In the genomic region with DNA sequence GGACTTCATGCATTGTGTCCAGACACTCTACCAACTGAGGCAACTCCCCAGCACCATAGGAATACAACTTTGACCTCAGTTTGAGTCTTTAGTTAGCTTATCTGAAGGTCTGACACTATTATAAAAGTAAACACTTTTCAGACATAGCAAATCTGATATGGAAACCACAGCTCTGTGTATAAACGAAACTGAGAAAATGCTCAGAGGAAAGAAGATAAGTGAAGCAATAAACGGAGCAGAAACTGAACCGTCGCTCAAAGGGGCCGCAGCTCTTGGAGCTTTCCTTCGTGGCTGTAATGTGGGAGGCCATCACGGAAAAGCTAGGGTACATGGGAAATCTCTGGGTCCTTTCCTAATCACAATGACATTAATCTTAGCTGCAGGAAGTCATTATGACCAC, we compare ENCODE assay signal across 1 mouse cellular context.
TF ChIP-seq lines count a peak whose summit lies in the region.

No protein-coding gene starts in this region.

TF ChIP-seq in MEL, 35 proteins besides CTCF, POLR2A, EP300 and RAD21 (continued from another document):
- TF ChIP-seq CHD2 (IDR thresholded peaks at IDR 0.05; ENCODE audit: low read length) (no peak), GATA1 (IDR thresholded peaks at IDR 0.05; ENCODE audit: low read depth, low read length) (peak; percentile 93), ZNF384 (IDR thresholded peaks at IDR 0.05; ENCODE audit: low read depth, low read length) (no peak), SIN3A (IDR thresholded peaks at IDR 0.05; ENCODE audit: low read length) (peak; percentile 91), GABPA (IDR thresholded peaks at IDR 0.05; ENCODE audit: low read depth, low read length) (no peak), JUND (IDR thresholded peaks at IDR 0.05; ENCODE audit: low read depth, low read length) (no peak), POLR2AphosphoS5 (IDR thresholded peaks at IDR 0.05; ENCODE audit: borderline replicate concordance, low read depth, low read length) (no peak), MAZ (IDR thresholded peaks at IDR 0.05; ENCODE audit: low read depth, low read length) (no peak), E2F4 (IDR thresholded peaks at IDR 0.05; ENCODE audit: borderline replicate concordance, low read depth, low read length) (no peak), SMC3 (IDR thresholded peaks at IDR 0.05; ENCODE audit: low read depth, low read length) (no peak), BHLHE40 (IDR thresholded peaks at IDR 0.05; ENCODE audit: borderline replicate concordance, low read depth, low read length) (no peak), POLR2AphosphoS2 (IDR thresholded peaks at IDR 0.05; ENCODE audit: low read length) (no peak), NELFE (IDR thresholded peaks at IDR 0.05; ENCODE audit: low read depth, low read length) (no peak), UBTF (IDR thresholded peaks at IDR 0.05; ENCODE audit: borderline replicate concordance, insufficient read depth, low read depth, low read length) (no peak), ELF1 (IDR thresholded peaks at IDR 0.05; ENCODE audit: low read depth, low read length) (no peak), MAFK (IDR thresholded peaks at IDR 0.05; ENCODE audit: borderline replicate concordance, low read depth, low read length) (no peak), TBP (IDR thresholded peaks at IDR 0.05; ENCODE audit: low read depth, low read length) (no peak), USF2 (IDR thresholded peaks at IDR 0.05; ENCODE audit: borderline replicate concordance in 1 of 2, insufficient read depth in 1 of 2, low read depth in 1 of 2, low read length in 2 of 2) (no peak), TCF12 (IDR thresholded peaks at IDR 0.05; ENCODE audit: low read depth, low read length) (peak; percentile 63; the same call in 1 of the 2 replicates), KAT2A (conservative IDR thresholded peaks at IDR 0.05; ENCODE audit: low read depth, low read length) (no peak)
